Mouse (Mus musculus): ENCODE data around the gene Crnkl1.

GRCm38 (mm10) chr2:145981699-145982112 is 46.9 kb upstream of the Crnkl1 start:
- TF ChIP-seq CTCF (IDR thresholded peaks at IDR 0.05; ENCODE audit: borderline replicate concordance, insufficient read depth, low read depth, low read length), result no peak
- no peak for TF ChIP-seq POLR2A (IDR thresholded peaks at IDR 0.05; ENCODE audit: borderline replicate concordance, insufficient read depth, low read length)
